Mouse (Mus musculus): Measurements from ENCODE around the gene Gm7579.

GRCm38 (mm10) chr7:142205488-142205887 is 6.2 kb upstream of the Gm7579 start:
- TF ChIP-seq CTCF (IDR thresholded peaks at IDR 0.05; ENCODE audit: low read depth): no peak
- no peak for TF ChIP-seq EP300 (IDR thresholded peaks at IDR 0.05; ENCODE audit: low read depth)

Data from liver, embryonic 14.5 days (tissue).